In genomic region chr10:20398224-20398623, GRCm38 (mm10) we compare ENCODE assay signal across 12 mouse cellular contexts. TPM values are rescaled to one million over a fixed set of nuclear protein-coding genes. Genes with fewer than 3 reads are reported as not detected.
DNase-seq lines count a peak whose midpoint lies in the region; ATAC-seq and TF ChIP-seq lines count a peak whose summit lies in the region.
"Had no signal": no experiment of that assay in that cellular context is flagged by ENCODE, and none has a peak within 500 bp of the region (broad histone marks: within the 10 kb centered on the region; RNA-seq: fewer than 3 reads in every experiment).

No protein-coding gene starts in this region.

- no peaks in the 10 kb centered on the region for H3K27me3 ChIP-seq in heart, embryonic 12.5 days (replicated peaks)
- no peaks in the 10 kb centered on the region for H3K27me3 ChIP-seq in heart, embryonic 10.5 days (ENCODE audit: insufficient read depth, poor library complexity, severe bottlenecking)
- no peaks in the 10 kb centered on the region for H3K27me3 ChIP-seq in spleen, adult 2 months (ENCODE audit: control insufficient read depth, insufficient read depth, low read length)
- H3K27me3 ChIP-seq in intestine, postnatal 0 days (replicated peaks; ENCODE audit: control insufficient read depth, insufficient read depth, low read length) = no peaks in the 10 kb centered on the region
- no peaks in the 10 kb centered on the region for H3K27me3 ChIP-seq in stomach, postnatal 0 days (ENCODE audit: control insufficient read depth, insufficient read depth, low read length)
- H3K27me3 ChIP-seq: embryonic facial prominence, embryonic 13.5 days; neural tube, embryonic 12.5 days had no signal

- no peak overlapping the region for H3K27ac ChIP-seq in heart, embryonic 12.5 days (ENCODE audit: poor library complexity, severe bottlenecking)
- H3K27ac ChIP-seq in heart, embryonic 10.5 days = no peak overlapping the region
- no peak overlapping the region for H3K27ac ChIP-seq in spleen, adult 2 months (ENCODE audit: insufficient read depth, low read length)
- 0 out of 2 replicates have a peak overlapping the region, but pooled peaks have one; percentile 29 for H3K27ac ChIP-seq in intestine, postnatal 0 days (ENCODE audit: low read depth, low read length)
- no peak overlapping the region for H3K27ac ChIP-seq in stomach, postnatal 0 days (replicated peaks)
- H3K27ac ChIP-seq: embryonic facial prominence, embryonic 13.5 days; neural tube, embryonic 12.5 days had no signal

- WGBS in heart, embryonic 12.5 days = 40% methylated on average over 6 of the region's 6 CpGs
- WGBS in heart, embryonic 10.5 days = 65% methylated on average over 6 of the region's 6 CpGs
- WGBS in spleen, adult 2 months = 13% methylated on average over 6 of the region's 6 CpGs
- 57% methylated on average over 6 of the region's 6 CpGs for WGBS in intestine, postnatal 0 days
- 46% methylated on average over 6 of the region's 6 CpGs for WGBS in stomach, postnatal 0 days

- no peak for DNase-seq in heart, embryonic 10.5 days (ENCODE audit: low spot score)
- peak; percentile 26 to 39 for DNase-seq in spleen, adult 2 months (ENCODE audit: low read depth in 1 of 2, low spot score in 2 of 2)
- no peak for DNase-seq in spleen, postnatal 14 days (ENCODE audit: low spot score in 2 of 2)
- no peak for DNase-seq in stomach, postnatal 0 days (ENCODE audit: low spot score)
- DNase-seq in adrenal gland, postnatal 10 days = no peak
- DNase-seq in ovary, postnatal 10 days (ENCODE audit: low spot score) = no peak
- DNase-seq: cerebellum, adult 11-12 months; lung, adult 18-20 months had no signal

- H3K4me1 ChIP-seq in heart, embryonic 12.5 days (replicated peaks) = peaks cover 11% of the 10 kb centered on the region
- H3K4me1 ChIP-seq in heart, embryonic 10.5 days = peaks cover 13% of the 10 kb centered on the region
- no peaks in the 10 kb centered on the region for H3K4me1 ChIP-seq in spleen, adult 2 months (ENCODE audit: control insufficient read depth, insufficient read depth, insufficient read length)
- no peaks in the 10 kb centered on the region for H3K4me1 ChIP-seq in intestine, postnatal 0 days (replicated peaks; ENCODE audit: control insufficient read depth, insufficient read depth, low read length)
- no peaks in the 10 kb centered on the region for H3K4me1 ChIP-seq in stomach, postnatal 0 days (replicated peaks; ENCODE audit: control insufficient read depth, insufficient read depth)
- H3K4me1 ChIP-seq: neural tube, embryonic 12.5 days had no signal

- H3K9me3 ChIP-seq in heart, embryonic 12.5 days (replicated peaks) = no peaks in the 10 kb centered on the region
- H3K9me3 ChIP-seq in heart, embryonic 10.5 days = no peaks in the 10 kb centered on the region
- H3K9me3 ChIP-seq in intestine, postnatal 0 days (ENCODE audit: control insufficient read depth) = no peaks in the 10 kb centered on the region
- no peaks in the 10 kb centered on the region for H3K9me3 ChIP-seq in stomach, postnatal 0 days (ENCODE audit: control insufficient read depth, low read length)
- H3K9me3 ChIP-seq: embryonic facial prominence, embryonic 13.5 days; neural tube, embryonic 12.5 days had no signal

- H3K36me3 ChIP-seq in heart, embryonic 12.5 days = peaks cover 22% of the 10 kb centered on the region
- peaks cover 8% of the 10 kb centered on the region; the same call in 1 of the 2 replicates for H3K36me3 ChIP-seq in heart, embryonic 10.5 days
- no peaks in the 10 kb centered on the region for H3K36me3 ChIP-seq in spleen, adult 2 months (ENCODE audit: control insufficient read depth, insufficient read depth, low read length)
- no peaks in the 10 kb centered on the region for H3K36me3 ChIP-seq in intestine, postnatal 0 days (ENCODE audit: control insufficient read depth, insufficient read depth)
- H3K36me3 ChIP-seq in stomach, postnatal 0 days (ENCODE audit: control insufficient read depth, insufficient read depth, low read length) = no peaks in the 10 kb centered on the region
- H3K36me3 ChIP-seq: neural tube, embryonic 12.5 days had no signal

- no peak for TF ChIP-seq POLR2A in spleen, adult 2 months (IDR thresholded peaks at IDR 0.05; ENCODE audit: low read depth, low read length)

- no peak overlapping the region for H3K9ac ChIP-seq in heart, embryonic 12.5 days
- H3K9ac ChIP-seq in intestine, postnatal 0 days (ENCODE audit: low read depth, low read length) = no peak overlapping the region
- no peak overlapping the region for H3K9ac ChIP-seq in stomach, postnatal 0 days (ENCODE audit: low read length)
- H3K9ac ChIP-seq: embryonic facial prominence, embryonic 13.5 days; neural tube, embryonic 12.5 days had no signal

- no peak for ATAC-seq in heart, embryonic 12.5 days (ENCODE audit: insufficient number of reproducible peaks, low FRiP score)
- no peak for ATAC-seq in intestine, postnatal 0 days
- ATAC-seq in stomach, postnatal 0 days (ENCODE audit: low FRiP score, low TSS enrichment) = no peak

- no peak overlapping the region for H3K4me3 ChIP-seq in heart, embryonic 12.5 days
- no peak overlapping the region for H3K4me3 ChIP-seq in heart, embryonic 10.5 days
- no peak overlapping the region for H3K4me3 ChIP-seq in spleen, adult 2 months (ENCODE audit: extremely low read depth, insufficient read depth, insufficient read length)
- H3K4me3 ChIP-seq in intestine, postnatal 0 days (ENCODE audit: low read depth, low read length) = no peak overlapping the region
- H3K4me3 ChIP-seq in stomach, postnatal 0 days (ENCODE audit: low read depth, low read length) = no peak overlapping the region
- H3K4me3 ChIP-seq: embryonic facial prominence, embryonic 13.5 days; neural tube, embryonic 12.5 days had no signal

- TF ChIP-seq CTCF in spleen, adult 2 months (IDR thresholded peaks at IDR 0.05; ENCODE audit: extremely low read depth, insufficient read depth, insufficient read length, insufficient replicate concordance) = no peak
- TF ChIP-seq CTCF in intestine, postnatal 0 days (IDR thresholded peaks at IDR 0.05; ENCODE audit: low read depth) = no peak
- no peak for TF ChIP-seq CTCF in stomach, postnatal 0 days (IDR thresholded peaks at IDR 0.05; ENCODE audit: low read depth)

- H3K4me2 ChIP-seq in heart, embryonic 12.5 days = peak overlapping the region; percentile 21; the same call in 1 of the 2 replicates
- H3K4me2 ChIP-seq in intestine, postnatal 0 days (replicated peaks; ENCODE audit: low read depth) = 0 out of 2 replicates have a peak overlapping the region, but pooled peaks have one; percentile 1
- peak overlapping the region; percentile 1; the same call in 1 of the 2 replicates for H3K4me2 ChIP-seq in stomach, postnatal 0 days (replicated peaks; ENCODE audit: low read depth)
- H3K4me2 ChIP-seq: embryonic facial prominence, embryonic 13.5 days; neural tube, embryonic 12.5 days had no signal

- TF ChIP-seq EP300 in stomach, postnatal 0 days (optimal IDR thresholded peaks at IDR 0.05) = no peak

RNA-seq across cellular contexts. Expression of gene Mtfr2, which starts 50.7 kb away (rescaled TPM):
- 2.4 and 3.2 TPM in 2 replicates for polyA plus RNA-seq in heart, embryonic 12.5 days (2016; fragmentation: Nextera tagmentation; extraction: Ambion mirVana)
- 2.4 and 2.8 TPM in 2 replicates for polyA plus RNA-seq in heart, embryonic 10.5 days (2016; fragmentation: Nextera tagmentation; extraction: Ambion mirVana)
- 1.0 and 1.1 TPM in 2 replicates for polyA plus RNA-seq in spleen, adult 2 months (2012; rRNA removed)
- polyA plus RNA-seq in intestine, postnatal 0 days (2015; fragmentation: Nextera tagmentation; extraction: Ambion mirVana) = 0.44 and 0.59 TPM in 2 replicates
- polyA plus RNA-seq in stomach, postnatal 0 days (2015; fragmentation: Nextera tagmentation; extraction: Ambion mirVana) = 0.63 and 0.71 TPM in 2 replicates
- total RNA-seq in adrenal gland, postnatal 10 days (2021) = 1 to 10 TPM; 2.6 to 2.8 TPM

Comparison
In these comparisons a context has a peak if more than half of its experiments do, and no peak if none do; other contexts are left out.
1. DNase-seq: peak in spleen, adult 2 months (2 of 2); none in heart, embryonic 10.5 days (single experiment), spleen, postnatal 14 days (0 of 2), stomach, postnatal 0 days (single experiment), adrenal gland, postnatal 10 days (single experiment) and ovary, postnatal 10 days (single experiment).
2. Peak in every context shown above with its lines, with median percentiles within 50 percentile points of each other: H3K4me2 ChIP-seq.